Mouse (Mus musculus) C2C12 (cell line): Measurements from ENCODE around the gene Trim25. TPM values are rescaled to one million over a fixed set of nuclear protein-coding genes. Genes with fewer than 3 reads are reported as not detected.
A peak's percentile ranks its signal among the peaks of the same experiment; 100 is the strongest.

Experiments used
- H3K27me3 ChIP-seq: one replicate; pipeline ENCODE4 v1.6.1; 2011; ENCODE audit not compliant: control insufficient read depth, insufficient read depth, insufficient read length
- H3K36me3 ChIP-seq: one replicate; pipeline ENCODE4 v1.6.1; 2011; ENCODE audit not compliant: control insufficient read depth, insufficient read depth
- H3K4me3 ChIP-seq: one replicate; pipeline ENCODE4 v1.5.1; 2011; ENCODE audit warnings: mild to moderate bottlenecking, control low read depth; ENCODE audit not compliant: poor library complexity, insufficient read depth, severe bottlenecking
- H3K79me2 ChIP-seq: one replicate; pipeline ENCODE4 v1.6.1; 2011; ENCODE audit not compliant: control insufficient read depth, insufficient read depth
- H3K79me3 ChIP-seq: one replicate; pipeline ENCODE4 v1.6.1; 2011; ENCODE audit warnings: low read depth, control low read depth
- H3ac ChIP-seq: one replicate; pipeline ENCODE3; 2011; ENCODE audit warnings: low read depth; ENCODE audit not compliant: control insufficient read depth, insufficient read length
- CEBPB ChIP-seq: IDR thresholded peaks from one replicate; pipeline ENCODE4 v1.6.1; 2011; ENCODE audit warnings: low read depth, mild to moderate bottlenecking, control low read depth, moderate library complexity
- CTCF ChIP-seq: IDR thresholded peaks from one replicate; pipeline ENCODE4 v1.5.1; 2011; ENCODE audit not compliant: control insufficient read depth, insufficient read depth, insufficient read length
- FOSL1 ChIP-seq: IDR thresholded peaks from one replicate; pipeline ENCODE4 v1.8.0; 2011; ENCODE audit warnings: mild to moderate bottlenecking, low read length; ENCODE audit not compliant: poor library complexity, insufficient read depth, severe bottlenecking
- MAX ChIP-seq: IDR thresholded peaks from one replicate; pipeline ENCODE4 v1.6.1; 2011; ENCODE audit warnings: mild to moderate bottlenecking, control low read depth
- MYOD1 ChIP-seq: IDR thresholded peaks from one replicate; pipeline ENCODE4 v1.6.1; 2011; ENCODE audit warnings: low read depth; ENCODE audit not compliant: control insufficient read depth, insufficient read length
- MYOG ChIP-seq: IDR thresholded peaks from one replicate; pipeline ENCODE4 v1.6.1; 2011; ENCODE audit not compliant: control insufficient read depth, insufficient read length; ENCODE audit errors: extremely low read depth
- USF1 ChIP-seq: IDR thresholded peaks from one replicate; pipeline ENCODE4 v1.6.1; 2011; ENCODE audit warnings: low read depth, mild to moderate bottlenecking, control low read depth, moderate library complexity
- polyA plus RNA-seq: library from polyadenylated mRNA; unstranded; fragments of >200 nt; fragmentation: generic; extraction: Trizol; gene quantifications from one replicate; pipeline ENCODE4 v1.2.1, GENCODE M21; 2012; ENCODE audit warnings: missing spikeins

Gene Trim25
- polyA plus RNA-seq, 1 experiment = 7.7 TPM

- Histone ChIP-seq H3K4me3 (peak overlapping the region; percentile 69), H3ac (peak overlapping the region; percentile 89), H3K79me2 (peaks cover 23% of the 10 kb centered on the region), H3K79me3 (peaks cover 9% of the 10 kb centered on the region), H3K27me3 (no peaks in the 10 kb centered on the region), H3K36me3 (no peaks in the 10 kb centered on the region)
- no peak for TF ChIP-seq FOSL1
- no peak for TF ChIP-seq CEBPB
- no peak for TF ChIP-seq CTCF
- TF ChIP-seq MYOG = no peak
- TF ChIP-seq MAX = no peak
- no peak for TF ChIP-seq USF1
- no peak for TF ChIP-seq MYOD1
These were observed 61.4 kb downstream of the Trim25 start for GRCm38 (mm10) chr11:89060423-89061089.

- peaks cover 23% of the 10 kb centered on the region for H3K79me2 ChIP-seq
- no peak overlapping the region for H3K4me3 ChIP-seq
- TF ChIP-seq USF1 (no peak), MYOD1 (no peak), MYOG (no peak), MAX (no peak), CTCF (no peak), FOSL1 (no peak), CEBPB (no peak)
- peaks cover 9% of the 10 kb centered on the region for H3K79me3 ChIP-seq
- H3K36me3 ChIP-seq = no peaks in the 10 kb centered on the region
- H3ac ChIP-seq = no peak overlapping the region
- H3K27me3 ChIP-seq = no peaks in the 10 kb centered on the region
These were observed 62.2 kb downstream of the Trim25 start for GRCm38 (mm10) chr11:89061362-89061761.

GRCm38 (mm10) chr11:89064312-89064711 lies 65.1 kb downstream of the Trim25 start:
- Histone ChIP-seq H3K79me2 (peaks cover 10% of the 10 kb centered on the region), H3K4me3 (no peak overlapping the region), H3K27me3 (no peaks in the 10 kb centered on the region), H3K79me3 (no peaks in the 10 kb centered on the region), H3K36me3 (no peaks in the 10 kb centered on the region), H3ac (no peak overlapping the region)
- no peak for TF ChIP-seq FOSL1
- TF ChIP-seq CEBPB = no peak
- no peak for TF ChIP-seq MYOG
- TF ChIP-seq MAX = no peak
- no peak for TF ChIP-seq CTCF
- TF ChIP-seq MYOD1 = no peak
- no peak for TF ChIP-seq USF1

- Histone ChIP-seq H3K4me3 (no peak overlapping the region), H3K36me3 (no peaks in the 10 kb centered on the region), H3K79me2 (no peaks in the 10 kb centered on the region), H3K79me3 (no peaks in the 10 kb centered on the region), H3ac (no peak overlapping the region), H3K27me3 (no peaks in the 10 kb centered on the region)
- TF ChIP-seq CTCF = no peak
- TF ChIP-seq USF1 = no peak
- TF ChIP-seq MYOD1 = no peak
- TF ChIP-seq CEBPB = no peak
- TF ChIP-seq MYOG = no peak
- no peak for TF ChIP-seq FOSL1
- no peak for TF ChIP-seq MAX
These were observed 66.1 kb downstream of the Trim25 start for GRCm38 (mm10) chr11:89065297-89065696.

- Histone ChIP-seq H3K79me2 (no peaks in the 10 kb centered on the region), H3ac (no peak overlapping the region), H3K79me3 (no peaks in the 10 kb centered on the region), H3K27me3 (no peaks in the 10 kb centered on the region), H3K36me3 (no peaks in the 10 kb centered on the region), H3K4me3 (no peak overlapping the region)
- TF ChIP-seq FOSL1 (no peak), MAX (no peak), MYOD1 (no peak), CEBPB (no peak), MYOG (no peak), CTCF (no peak), USF1 (no peak)
These were observed 67.0 kb downstream of the Trim25 start for GRCm38 (mm10) chr11:89066126-89066525.

GRCm38 (mm10) chr11:89066750-89067149 lies 67.6 kb downstream of the Trim25 start, which contains the start of gene Dgke:
Gene Dgke, minus strand, starts transcription at chr11:89066850.
- Histone ChIP-seq H3K4me3 (no peak within 1 kb of the TSS), H3K79me2 (no peaks in the 10 kb centered on the region), H3ac (no peak within 1 kb of the TSS), H3K27me3 (no peaks in the 10 kb centered on the region), H3K36me3 (no peaks in the 10 kb centered on the region), H3K79me3 (no peaks in the 10 kb centered on the region)
- no peak for TF ChIP-seq MYOG
